Mouse (Mus musculus) neural tube, embryonic 11.5 days (tissue): ENCODE results near the gene Ndufs2. TPM values are rescaled to one million over a fixed set of nuclear protein-coding genes. Genes with fewer than 3 reads are reported as not detected.

ENCODE experiments used
- ATAC-seq: fragments of 200-750 bp; cut with Nextera tagmentation; 2 replicates; pipeline ENCODE4 v1.8.0; 2017; ENCODE audit warnings: moderate number of reproducible peaks, mild to moderate bottlenecking, moderate TSS enrichment, moderate library complexity; ENCODE audit not compliant: insufficient read depth, low FRiP score, low TSS enrichment
- DNase-seq: peaks from one replicate; pipeline ENCODE4 v3.0.0-alpha.2; 2015; ENCODE audit warnings: low spot score
- H3K27ac ChIP-seq: fragments of 300-500 bp; sonication (generic); 2 replicates; pipeline ENCODE4 v1.5.1; 2014; ENCODE audit warnings: low read depth, mild to moderate bottlenecking, low read length
- H3K27me3 ChIP-seq: fragments of 300-500 bp; sonication (generic); 2 replicates; pipeline ENCODE4 v1.6.1; 2014; ENCODE audit warnings: mild to moderate bottlenecking, low read length, mixed read lengths; ENCODE audit not compliant: control insufficient read depth, insufficient read depth
- H3K36me3 ChIP-seq: fragments of 300-500 bp; sonication (generic); 2 replicates; pipeline ENCODE4 v1.6.1; 2014; ENCODE audit warnings: mild to moderate bottlenecking, low read length, moderate library complexity, mixed read lengths; ENCODE audit not compliant: control insufficient read depth, insufficient read depth
- H3K4me1 ChIP-seq: fragments of 300-500 bp; sonication (generic); 2 replicates; pipeline ENCODE4 v1.6.1; 2014; ENCODE audit warnings: low read length, mixed read lengths; ENCODE audit not compliant: control insufficient read depth, insufficient read depth
- H3K4me2 ChIP-seq: fragments of 300-500 bp; sonication (generic); 2 replicates; pipeline ENCODE4 v1.6.1; 2014; ENCODE audit warnings: low read depth, mild to moderate bottlenecking, moderate library complexity
- H3K4me3 ChIP-seq: fragments of 300-500 bp; sonication (generic); 2 replicates; pipeline ENCODE4 v1.5.1; 2014; ENCODE audit warnings: low read depth, low read length
- H3K9ac ChIP-seq: fragments of 300-500 bp; sonication (generic); 2 replicates; pipeline ENCODE4 v1.6.1; 2014; ENCODE audit warnings: mild to moderate bottlenecking, low read length
- H3K9me3 ChIP-seq: fragments of 300-500 bp; sonication (generic); 2 replicates; pipeline ENCODE4 v1.6.1; 2016; ENCODE audit warnings: low read length; ENCODE audit not compliant: control insufficient read depth
- WGBS: fragments of 180-500 bp; shearing (Covaris S2); extraction: QIAGEN DNeasy Blood & Tissue Kit; methylation state at CpG from one replicate; pipeline ENCODE4 v1.1.7; 2014; 5-methylcytosine and 5-hydroxymethylcytosine counted together
- polyA plus RNA-seq: library from polyadenylated mRNA; unstranded; fragments of >200 nt; fragmentation: Nextera tagmentation; extraction: Ambion mirVana; gene quantifications from 2 replicates; pipeline ENCODE4 v1.2.1, GENCODE M21; 2014

Ndufs2 gene
- polyA plus RNA-seq, 1 experiment from 2014 or later, result 286 TPM

GRCm38 (mm10) chr1:171274171-171274570, 23.0 kb upstream of the Ndufs2 start:
- DNase-seq (no peak), ATAC-seq (no peak)
- Histone ChIP-seq H3K27me3 (no peaks in the 10 kb centered on the region), H3K27ac (no peak overlapping the region), H3K36me3 (peaks cover 22% of the 10 kb centered on the region), H3K4me2 (no peak overlapping the region), H3K9me3 (no peaks in the 10 kb centered on the region), H3K4me1 (peaks cover 13% of the 10 kb centered on the region), H3K4me3 (no peak overlapping the region), H3K9ac (no peak overlapping the region)
- WGBS, result 89% methylated on average over 12 of the region's 12 CpGs

GRCm38 (mm10) chr1:171272086-171272485, 20.9 kb upstream of the Ndufs2 start:
- no peak overlapping the region for H3K9ac ChIP-seq
- no peak overlapping the region for H3K4me3 ChIP-seq

GRCm38 (mm10) chr1:171271622-171272021, 20.4 kb upstream of the Ndufs2 start:
- Histone ChIP-seq H3K27ac (no peak overlapping the region), H3K4me1 (peaks cover 13% of the 10 kb centered on the region), H3K36me3 (peaks cover 13% of the 10 kb centered on the region), H3K9ac (no peak overlapping the region), H3K4me3 (no peak overlapping the region), H3K4me2 (no peak overlapping the region), H3K27me3 (no peaks in the 10 kb centered on the region), H3K9me3 (no peaks in the 10 kb centered on the region)
- DNase-seq (no peak), ATAC-seq (no peak)
- 75% methylated on average over 10 of the region's 10 CpGs for WGBS

More at GRCm38 (mm10) chr1:171272086-171272485, 20.9 kb upstream of the Ndufs2 start:
- Histone ChIP-seq H3K9me3 (no peaks in the 10 kb centered on the region), H3K4me1 (peaks cover 13% of the 10 kb centered on the region), H3K4me2 (no peak overlapping the region), H3K27ac (no peak overlapping the region), H3K27me3 (no peaks in the 10 kb centered on the region), H3K36me3 (peaks cover 13% of the 10 kb centered on the region)
- DNase-seq (no peak), ATAC-seq (no peak)
- WGBS, result 97% methylated on average over 3 of the region's 3 CpGs

- 60% methylated on average over 9 of the region's 9 CpGs for WGBS
- no peak for ATAC-seq
These were observed 20.0 kb upstream of the Ndufs2 start for GRCm38 (mm10) chr1:171271196-171271595.

GRCm38 (mm10) chr1:171270573-171270900, 19.3 kb upstream of the Ndufs2 start:
- Histone ChIP-seq H3K36me3 (peaks cover 6% of the 10 kb centered on the region), H3K9ac (peak overlapping the region; percentile 77), H3K4me3 (peak overlapping the region; percentile 82), H3K9me3 (no peaks in the 10 kb centered on the region), H3K27ac (peak overlapping the region; percentile 29; the same call in 1 of the 2 replicates), H3K4me2 (peak overlapping the region; percentile 96), H3K27me3 (no peaks in the 10 kb centered on the region), H3K4me1 (peaks cover 13% of the 10 kb centered on the region)
- DNase-seq, result no peak
- under 1% methylated on average over 17 of the region's 19 CpGs for WGBS
- peak; percentile 66 for ATAC-seq

More at GRCm38 (mm10) chr1:171271196-171271595, 20.0 kb upstream of the Ndufs2 start:
- Histone ChIP-seq H3K4me3 (peak overlapping the region; percentile 82), H3K36me3 (peaks cover 11% of the 10 kb centered on the region), H3K9ac (no peak overlapping the region), H3K27me3 (no peaks in the 10 kb centered on the region), H3K4me2 (peak overlapping the region; percentile 96), H3K4me1 (peaks cover 13% of the 10 kb centered on the region), H3K27ac (no peak overlapping the region), H3K9me3 (no peaks in the 10 kb centered on the region)
- no peak for DNase-seq

GRCm38 (mm10) chr1:171269848-171270572, 18.8 kb upstream of the Ndufs2 start, which contains the start of gene B4galt3:
TSS of gene B4galt3 (plus strand) at chr1:171270328.
- DNase-seq (peak; percentile 93), ATAC-seq (peak; percentile 97)
- Histone ChIP-seq H3K36me3 (peaks cover 6% of the 10 kb centered on the region), H3K4me1 (peaks cover 13% of the 10 kb centered on the region), H3K27ac (peak within 1 kb of the TSS; percentile 29; the same call in 1 of the 2 replicates), H3K27me3 (no peaks in the 10 kb centered on the region), H3K4me2 (peak within 1 kb of the TSS; percentile 96), H3K4me3 (peak within 1 kb of the TSS; percentile 82), H3K9ac (peak within 1 kb of the TSS; percentile 77), H3K9me3 (no peaks in the 10 kb centered on the region)
- WGBS, result 3% methylated on average over 36 of the region's 36 CpGs

- 61% methylated on average over 1 of the region's 1 CpGs for WGBS
These were observed 17.2 kb upstream of the Ndufs2 start for GRCm38 (mm10) chr1:171268341-171268740.

GRCm38 (mm10) chr1:171265971-171266744, 15.0 kb upstream of the Ndufs2 start:
- no peak for ATAC-seq
- no peaks in the 10 kb centered on the region for H3K9me3 ChIP-seq
- H3K9ac ChIP-seq, result no peak overlapping the region
- WGBS, result 79% methylated on average over 4 of the region's 4 CpGs
- H3K27ac ChIP-seq, result no peak overlapping the region
- peaks cover 9% of the 10 kb centered on the region for H3K4me1 ChIP-seq
- no peaks in the 10 kb centered on the region for H3K27me3 ChIP-seq
- DNase-seq, result no peak
- H3K4me2 ChIP-seq, result no peak overlapping the region
- H3K4me3 ChIP-seq, result no peak overlapping the region
- H3K36me3 ChIP-seq, result no peaks in the 10 kb centered on the region

More at GRCm38 (mm10) chr1:171268341-171268740, 17.2 kb upstream of the Ndufs2 start:
- Histone ChIP-seq H3K9ac (no peak overlapping the region), H3K9me3 (no peaks in the 10 kb centered on the region), H3K27ac (no peak overlapping the region), H3K27me3 (no peaks in the 10 kb centered on the region), H3K36me3 (peaks cover 3% of the 10 kb centered on the region), H3K4me2 (no peak overlapping the region), H3K4me3 (no peak overlapping the region), H3K4me1 (peaks cover 13% of the 10 kb centered on the region)
- DNase-seq (no peak), ATAC-seq (no peak)
